Mouse (Mus musculus) heart, adult 8-10 months (tissue): Measurements from ENCODE around the gene Abo. TPM values are rescaled to one million over a fixed set of nuclear protein-coding genes. Genes with fewer than 3 reads are reported as not detected.
A peak's percentile ranks its signal among the peaks of the same experiment; 100 is the strongest.

Source experiments
- DNase-seq: peaks from one replicate; pipeline ENCODE4 v3.0.0; 2022; ENCODE audit warnings: low spot score
- total RNA-seq, 4 experiments: library from RNA; stranded (reverse); gene quantifications; 2 replicates each; pipeline ENCODE4 v1.2.4; 2022

Abo gene
- total RNA-seq, 4 experiments from 2014 or later = not detected

DNA sequence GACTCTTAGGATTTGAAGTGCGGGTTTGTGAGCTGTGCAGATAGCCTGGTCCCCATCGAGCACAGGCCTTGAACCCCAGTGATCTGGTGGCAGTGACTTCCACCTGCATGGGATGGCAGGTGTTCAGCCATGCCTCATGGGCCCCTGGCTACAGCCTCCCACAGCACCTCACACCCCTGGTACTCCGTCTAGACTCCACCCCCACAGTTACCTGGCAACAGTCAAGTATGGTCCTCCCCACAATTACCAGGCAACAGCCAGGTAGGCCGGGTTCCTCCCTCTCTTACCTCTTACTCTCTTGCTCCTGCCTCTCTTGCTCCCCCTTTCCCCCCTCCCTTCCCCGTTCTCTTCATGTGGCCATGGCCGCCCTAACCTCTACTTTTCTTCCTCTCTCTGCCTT lies 5.9 kb upstream of the Abo start:
- DNase-seq = no peak

DNA sequence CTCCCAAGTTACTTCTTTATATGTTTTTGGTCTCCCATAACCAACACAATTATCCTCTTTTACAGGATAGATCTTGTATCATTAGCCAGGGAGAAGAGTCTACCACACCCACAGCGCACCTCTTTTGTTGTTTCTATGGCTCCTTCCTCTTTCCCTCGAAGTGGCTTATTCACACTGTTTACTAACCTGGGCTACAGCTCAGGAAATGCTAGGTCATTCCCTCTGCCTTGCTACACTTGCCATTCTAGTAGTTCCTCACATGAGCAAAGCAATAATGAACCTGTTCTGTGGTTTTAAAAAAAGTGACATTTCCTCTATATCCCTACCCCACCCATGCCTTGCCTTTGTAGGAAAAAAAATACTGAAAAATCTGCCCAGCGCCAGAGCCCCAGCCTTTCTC lies 1.9 kb downstream of the Abo start:
- DNase-seq = no peak

DNA sequence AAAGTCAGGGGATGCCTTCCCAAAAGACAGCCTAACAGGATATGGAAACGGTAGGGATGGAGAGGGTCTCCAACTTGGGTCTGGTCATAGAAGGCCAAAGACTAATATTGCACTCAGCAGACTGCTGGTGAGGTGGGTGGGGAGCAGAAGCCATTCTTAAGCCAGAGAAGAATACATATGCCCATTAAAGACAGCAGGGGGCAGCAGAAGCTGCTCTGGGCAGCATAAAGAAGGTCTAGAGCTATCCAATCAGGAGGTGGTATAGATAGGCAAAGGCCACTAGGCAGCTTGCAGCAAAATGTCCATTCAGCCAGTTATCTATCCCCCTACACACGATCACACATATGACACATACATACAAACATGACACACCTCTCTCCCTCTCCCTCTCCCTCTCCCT lies 17.1 kb downstream of the Abo start:
- DNase-seq = peak; percentile 5

DNA sequence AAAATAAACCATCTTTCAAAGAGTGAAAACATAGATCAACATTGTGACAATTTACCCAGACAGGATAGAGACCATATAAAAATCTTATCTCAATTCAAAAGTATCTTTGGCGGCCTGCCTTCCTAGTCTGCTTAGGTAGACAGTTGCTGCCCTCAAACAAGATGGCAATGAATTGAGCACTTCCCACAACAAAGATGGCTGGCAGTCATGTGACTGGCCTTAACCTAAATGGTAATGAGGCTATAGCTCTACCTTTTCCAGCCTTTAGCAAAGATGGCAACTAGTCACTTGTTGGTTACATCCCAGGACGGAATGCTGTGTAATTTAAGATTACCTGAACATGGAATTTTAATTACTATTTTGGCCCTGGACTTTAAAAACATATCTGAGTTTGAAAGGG lies 32.3 kb downstream of the Abo start:
- no peak for DNase-seq

DNA sequence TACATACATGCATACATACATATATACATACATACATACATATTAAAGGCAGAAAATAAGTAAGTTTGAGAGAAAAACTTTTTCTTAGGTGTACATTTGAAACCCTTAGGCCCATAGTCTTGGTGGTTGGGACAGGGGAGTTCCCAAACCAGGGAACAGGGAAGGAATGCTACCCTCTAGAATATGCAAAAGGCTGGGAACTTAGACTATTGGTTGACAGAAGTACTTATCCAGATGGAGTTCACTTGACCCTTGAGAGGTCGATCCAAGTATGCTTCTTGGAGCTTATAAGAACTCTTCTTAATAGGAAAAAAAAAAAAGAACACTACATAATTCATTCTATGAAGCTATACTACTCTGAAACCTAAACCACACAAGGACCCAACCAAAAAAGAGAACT lies 36.7 kb downstream of the Abo start:
- DNase-seq = no peak

DNA sequence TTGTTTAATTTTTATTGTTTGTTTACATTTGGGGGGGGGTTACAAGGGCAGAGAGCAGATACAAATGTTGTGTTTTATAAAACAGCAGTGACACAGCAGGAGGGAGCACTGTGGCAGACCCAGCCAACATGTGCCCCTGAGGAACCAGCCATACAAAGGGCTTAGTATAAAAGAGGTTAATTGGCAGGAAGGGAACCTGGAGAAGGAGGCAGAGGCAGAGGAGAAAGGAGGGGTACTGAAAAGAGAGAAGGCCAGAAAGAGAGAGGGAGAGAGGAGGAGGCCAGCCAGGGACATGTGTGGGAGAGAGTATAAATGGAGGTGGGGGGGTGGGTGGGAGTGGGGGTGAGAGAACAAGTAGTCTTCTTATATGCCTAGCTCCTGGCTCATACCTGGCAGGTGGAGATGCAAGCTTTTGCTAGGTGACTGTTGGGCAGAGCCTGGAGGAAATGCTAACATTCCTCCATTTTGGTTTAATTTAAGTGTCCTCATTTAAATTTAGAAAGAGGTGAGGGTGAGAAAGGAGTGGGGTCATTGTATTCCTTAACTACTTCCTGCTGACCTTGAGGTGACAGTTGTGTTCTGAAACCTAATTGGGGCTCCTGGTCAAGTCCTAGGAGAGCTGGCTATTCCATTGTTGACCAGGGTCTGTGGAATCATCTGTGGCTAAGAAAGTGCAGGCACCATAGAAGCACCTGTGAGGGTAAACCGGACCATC lies 37.4 kb downstream of the Abo start:
- no peak for DNase-seq

Other genes starting within 250 kb of the Abo start
- gene Fam69b, start 236.5 kb downstream of the Abo start, total RNA-seq = 10 to 100 TPM; 15.0 to 26.6 (median 20.9) TPM
- gene Lcn4, start 193.7 kb downstream of the Abo start, total RNA-seq = not detected
- 10 to 100 TPM; 11.0 to 13.7 (median 12.1) TPM for gene Surf6, start 37.9 kb upstream of the Abo start, total RNA-seq
- gene Med22, start 45.7 kb upstream of the Abo start, total RNA-seq = 10 to 100 TPM; 24.2 to 26.9 (median 24.8) TPM
- gene Rpl7a, start 45.8 kb upstream of the Abo start, total RNA-seq = 100 to 1,000 TPM; 268 to 317 (median 304) TPM
- 10 to 100 TPM; 15.0 to 21.4 (median 17.0) TPM for gene Surf2, start 51.4 kb upstream of the Abo start, total RNA-seq
- 10 to 100 TPM; 58.5 to 70.1 (median 64.5) TPM for gene Surf1, start 51.6 kb upstream of the Abo start, total RNA-seq
- 10 to 100 TPM; 85.4 to 92.1 (median 86.7) TPM for gene Surf4, start 68.9 kb upstream of the Abo start, total RNA-seq
- not detected for gene Stkld1, start 69.1 kb upstream of the Abo start, total RNA-seq
- 10 to 100 TPM; 10.5 to 15.1 (median 13.1) TPM for gene Rexo4, start 99.4 kb upstream of the Abo start, total RNA-seq
- gene Adamts13, start 108.4 kb upstream of the Abo start, total RNA-seq = not detected
- gene Cacfd1, start 144.9 kb upstream of the Abo start, total RNA-seq = 10 to 100 TPM; 44.4 to 51.6 (median 48.5) TPM
- gene Slc2a6, start 163.0 kb upstream of the Abo start, total RNA-seq = 1 to 10 TPM in 1 of 4 experiments, under 1 TPM in 3; 0.27 to 1.5 (median 0.56) TPM
- not detected for gene Mymk, start 207.2 kb upstream of the Abo start, total RNA-seq
- 1 to 10 TPM; 4.4 to 6.6 (median 5.1) TPM for gene Adamtsl2, start 214.4 kb upstream of the Abo start, total RNA-seq